Mouse (Mus musculus) brain, embryonic 18.5 days (tissue): Measurements from ENCODE around the gene D430041D05Rik.
"Not testable (repeated sequence)": the region's sequence is repeated elsewhere in the genome, so short reads cannot be mapped to it uniquely, and the experiment has no call there.

ENCODE experiments used
- DNase-seq: peaks from one replicate; pipeline ENCODE4 v3.0.0-alpha.2; 2012; ENCODE audit warnings: low read depth, low spot score

Gene D430041D05Rik

GRCm38 (mm10) chr2:104120312-104120711 lies 290.5 kb downstream of the D430041D05Rik start:
- no peak for DNase-seq

- DNase-seq, result no peak
These were observed 291.7 kb downstream of the D430041D05Rik start for GRCm38 (mm10) chr2:104119097-104119496.

GRCm38 (mm10) chr2:104117173-104117572 lies 293.6 kb downstream of the D430041D05Rik start:
- not testable (repeated sequence) for DNase-seq

DNA sequence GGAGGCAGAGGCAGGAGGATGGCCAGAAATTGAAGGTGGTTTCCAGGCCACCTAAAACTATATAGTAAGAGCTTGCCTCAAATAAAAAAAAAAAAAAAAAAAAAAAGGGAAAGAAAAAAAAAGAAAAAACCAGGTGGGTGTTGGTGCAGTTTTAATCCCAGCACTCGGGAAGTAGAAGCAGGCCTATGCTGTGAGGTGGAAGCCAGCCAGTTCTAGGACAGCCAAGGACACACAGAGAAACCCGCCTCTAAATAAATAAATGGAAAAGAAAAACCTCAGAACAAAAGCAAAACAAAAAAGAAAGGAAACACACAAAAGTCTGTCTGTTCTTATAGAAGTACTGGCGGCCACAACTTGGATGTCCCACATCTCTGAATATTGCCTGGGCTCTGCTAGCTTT lies 295.9 kb downstream of the D430041D05Rik start:
- no peak for DNase-seq

GRCm38 (mm10) chr2:104113563-104113962 lies 297.2 kb downstream of the D430041D05Rik start:
- not testable (repeated sequence) for DNase-seq

GRCm38 (mm10) chr2:104111170-104111797 lies 299.5 kb downstream of the D430041D05Rik start:
- not testable (repeated sequence) for DNase-seq

- DNase-seq, result no peak
These were observed 300.8 kb downstream of the D430041D05Rik start for GRCm38 (mm10) chr2:104110031-104110430.

DNA sequence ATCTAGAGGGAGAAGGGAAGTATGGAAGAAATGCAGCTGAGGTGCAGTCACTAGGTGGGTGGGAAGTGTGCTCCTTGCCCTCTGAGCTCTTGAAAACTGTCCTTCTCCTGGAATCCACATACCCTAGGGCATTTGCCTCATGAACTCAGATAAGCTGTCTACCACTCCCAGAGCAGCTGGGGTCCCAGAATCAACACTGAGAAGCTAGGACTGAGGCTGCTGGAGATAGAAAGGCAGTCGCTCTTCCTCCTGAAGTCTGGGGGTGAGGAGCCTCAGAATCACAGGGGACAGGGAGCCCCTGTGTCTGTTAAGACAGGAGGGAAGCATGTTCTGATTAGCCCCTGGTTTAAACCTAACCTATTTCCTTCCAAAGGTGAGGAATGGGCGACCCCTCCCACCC lies 301.3 kb downstream of the D430041D05Rik start:
- DNase-seq, result no peak

DNA sequence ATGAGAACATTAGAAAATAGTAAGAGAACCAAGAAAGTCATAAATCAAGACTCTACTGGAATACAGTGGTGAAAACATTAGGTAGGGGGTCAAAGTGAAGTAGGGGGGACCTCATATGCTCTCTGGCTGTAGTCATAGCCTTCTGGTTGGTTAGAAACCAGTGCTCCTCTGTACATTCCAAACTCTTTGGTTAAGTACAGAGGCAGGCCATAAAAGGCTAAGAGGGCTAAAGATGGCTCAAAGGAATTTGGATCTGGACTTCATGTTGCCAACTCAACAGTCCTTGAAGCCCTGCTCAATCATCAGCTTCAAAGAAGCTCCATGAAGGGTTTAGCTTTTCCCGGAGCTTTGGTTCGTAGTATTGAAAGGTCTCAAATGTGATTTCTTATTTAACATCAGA lies 301.8 kb downstream of the D430041D05Rik start:
- not testable (repeated sequence) for DNase-seq

DNA sequence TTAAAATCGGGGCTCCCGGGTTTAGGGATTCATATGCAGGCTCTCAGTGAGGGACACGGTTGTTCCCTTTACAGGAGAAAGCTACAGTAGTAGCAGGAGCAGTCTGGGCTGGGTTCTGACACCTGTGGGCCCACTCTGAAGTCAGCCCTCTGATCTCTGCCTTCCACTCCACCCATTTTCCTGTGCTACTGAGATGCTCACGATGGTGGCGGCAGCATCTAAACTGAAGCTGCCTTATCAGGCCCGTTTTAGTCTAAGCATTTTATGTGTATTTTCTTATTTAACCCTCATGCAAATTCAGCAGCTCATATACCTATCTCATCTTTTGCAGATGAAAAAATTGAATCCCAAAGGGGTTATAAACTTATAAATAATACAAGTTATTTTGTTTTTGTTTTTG lies 306.0 kb downstream of the D430041D05Rik start:
- no peak for DNase-seq

DNA sequence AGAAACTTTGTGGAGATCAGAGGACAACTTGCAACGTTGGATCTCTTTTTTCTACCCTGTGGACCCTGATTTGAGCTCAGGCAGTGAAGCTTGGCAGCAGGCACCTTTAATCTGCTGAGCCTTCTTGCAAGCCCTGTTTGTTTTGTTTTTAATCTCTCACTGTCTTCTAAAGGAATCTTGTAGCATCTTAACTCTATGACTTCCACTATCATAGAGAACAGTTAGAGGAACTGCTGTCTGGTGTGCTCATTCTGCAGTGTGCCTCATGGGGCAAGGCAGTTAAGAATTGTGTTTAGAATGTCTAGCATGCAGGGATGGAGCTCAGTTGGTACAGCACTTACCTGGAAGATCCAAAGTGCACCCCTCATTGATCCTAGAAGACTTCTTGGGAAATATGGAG lies 310.9 kb downstream of the D430041D05Rik start:
- no peak for DNase-seq

DNA sequence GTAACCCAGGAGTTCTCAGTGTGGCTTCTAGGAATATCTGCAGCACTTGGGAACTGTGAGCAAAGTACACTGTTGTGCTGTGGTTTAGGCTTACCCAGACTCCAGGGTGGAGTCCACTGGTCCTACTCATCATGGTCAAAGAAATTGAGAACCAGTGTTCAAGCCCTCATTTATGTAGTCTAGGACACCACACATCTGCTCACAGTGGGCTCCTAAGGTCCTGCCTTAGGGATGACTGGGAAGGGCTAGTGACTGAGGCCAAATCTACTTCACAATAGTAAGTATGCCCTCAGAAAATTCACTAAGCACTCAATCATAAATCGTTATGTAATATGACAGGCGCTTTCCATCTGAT lies 311.6 kb downstream of the D430041D05Rik start:
- no peak for DNase-seq

DNA sequence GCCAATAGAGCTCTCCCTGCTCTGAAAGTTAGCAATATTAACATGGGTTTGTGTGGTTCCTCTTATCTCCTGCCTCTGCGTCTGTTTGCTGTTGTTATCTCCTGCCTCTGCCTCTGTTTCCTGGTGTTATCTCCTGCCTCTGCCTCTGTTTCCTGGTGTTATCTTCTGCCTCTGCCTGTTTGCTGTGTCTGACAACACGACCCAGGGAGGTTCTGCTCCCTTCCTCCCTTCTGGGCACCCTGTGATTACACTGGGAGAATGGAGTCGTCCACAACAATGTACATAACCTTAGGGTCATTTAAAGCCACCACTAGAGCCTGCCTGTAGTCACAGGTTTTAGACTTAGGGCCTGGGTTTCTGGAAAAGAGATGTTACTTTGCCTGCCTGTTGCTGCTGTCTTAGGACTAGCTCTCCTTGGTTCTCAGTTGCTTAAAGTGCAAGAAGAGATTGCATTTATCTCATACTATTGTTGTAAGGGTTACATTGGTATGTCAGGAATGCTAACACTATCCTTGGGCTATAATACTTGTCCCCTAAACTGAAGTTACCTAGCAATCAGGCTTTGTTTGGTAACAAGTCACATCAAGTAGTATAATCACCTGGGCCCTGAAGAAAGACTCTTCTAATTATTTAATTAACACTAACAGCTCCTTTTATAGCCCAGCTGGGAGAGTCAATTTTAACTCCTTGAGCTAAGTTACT lies 312.1 kb downstream of the D430041D05Rik start:
- DNase-seq, result no peak

GRCm38 (mm10) chr2:104097396-104097795 lies 313.4 kb downstream of the D430041D05Rik start:
- DNase-seq, result not testable (repeated sequence)

DNA sequence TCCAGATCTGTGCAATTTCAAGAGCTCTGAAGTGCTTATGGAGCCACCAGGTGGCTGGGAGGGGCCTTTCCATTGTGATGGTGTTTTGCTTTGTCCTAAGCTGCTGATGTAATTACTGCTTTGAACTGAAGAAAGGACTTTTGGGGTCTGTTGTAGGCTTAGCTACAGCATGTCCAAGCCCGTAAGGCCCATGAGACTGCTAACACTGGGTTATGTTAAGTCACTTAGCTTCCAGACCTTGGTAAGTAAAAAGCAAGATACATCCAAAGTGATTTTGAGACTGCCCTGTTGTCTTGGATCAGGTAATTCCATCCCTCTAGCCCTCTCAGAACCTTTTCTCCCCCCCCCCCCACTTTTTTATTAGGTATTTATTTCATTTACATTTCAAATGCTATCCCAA lies 314.0 kb downstream of the D430041D05Rik start:
- not testable (repeated sequence) for DNase-seq

DNA sequence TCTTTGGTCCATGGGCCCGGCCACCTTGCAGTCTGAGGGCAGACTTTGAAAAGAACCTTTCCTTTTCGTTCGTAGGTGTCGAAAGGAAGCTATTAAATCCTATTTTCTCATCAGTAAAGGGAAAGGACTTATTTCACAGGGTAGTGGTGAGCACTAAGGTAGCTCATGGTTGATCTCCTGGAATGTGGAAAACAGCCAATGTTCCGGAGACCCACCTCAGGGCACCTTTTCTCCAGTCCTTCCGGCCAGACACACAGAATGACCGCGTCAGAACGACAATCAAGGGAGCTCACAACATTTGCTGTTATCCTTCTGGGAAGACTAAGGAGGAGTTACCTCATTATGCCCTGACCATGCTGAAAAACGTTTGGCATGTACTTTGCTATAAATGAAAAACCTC lies 314.6 kb downstream of the D430041D05Rik start:
- DNase-seq, result no peak

GRCm38 (mm10) chr2:104095741-104096213 lies 315.0 kb downstream of the D430041D05Rik start, which contains the start of gene Cd59a:
Gene Cd59a (plus strand): TSS chr2:104095801.
- DNase-seq, result no peak

DNA sequence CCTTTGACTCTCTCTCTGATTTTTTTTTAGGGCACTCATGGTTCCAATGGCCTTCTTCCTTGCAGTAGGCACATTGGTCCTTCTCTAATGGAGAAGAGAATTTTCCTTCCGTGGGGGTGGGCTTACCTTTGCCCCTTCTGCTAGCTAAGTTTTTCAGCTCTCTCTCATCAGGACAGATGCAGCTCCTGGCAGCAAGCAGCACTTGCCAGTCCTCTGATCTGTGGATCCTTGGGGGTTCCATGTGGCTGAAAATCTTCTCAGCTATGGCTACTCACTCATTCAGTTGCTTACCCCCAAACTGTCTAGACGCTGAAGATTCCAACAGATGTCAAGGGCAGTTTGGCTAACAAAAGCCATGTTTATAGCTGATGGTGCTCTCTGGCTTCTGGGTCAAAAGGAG lies 317.5 kb downstream of the D430041D05Rik start:
- DNase-seq, result no peak
